Mouse (Mus musculus): ENCODE measurements around the gene Defa32.
"Not testable (repeated sequence)": the region's sequence is repeated elsewhere in the genome, so short reads cannot be mapped to it uniquely, and the experiment has no call there.

Defa32 gene

GRCm38 (mm10) chr8:21528732-21529131, at the start of gene Defa32:
Gene Defa32 (plus strand): TSS chr8:21529032.
- not testable (repeated sequence) for DNase-seq (ENCODE audit: low spot score in 2 of 2)

DNA sequence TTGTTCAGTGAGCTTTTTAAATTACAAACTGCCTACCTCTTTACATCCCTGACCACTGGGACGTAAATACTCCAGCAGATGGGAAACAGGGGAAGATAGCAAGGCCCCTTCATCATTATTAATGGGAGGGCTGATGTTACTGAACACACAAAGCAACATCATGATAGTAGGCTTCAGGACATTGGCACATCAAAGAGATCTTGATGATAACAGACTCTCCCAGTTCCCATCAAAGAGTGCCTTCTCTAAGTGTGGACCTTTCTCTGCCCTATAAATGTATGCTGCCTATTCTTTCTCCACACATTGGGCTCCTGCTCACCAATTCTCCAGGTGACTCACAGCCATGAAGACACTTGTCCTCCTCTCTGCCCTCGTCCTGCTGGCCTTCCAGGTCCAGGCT, 19.9 kb upstream of the Defa32 start, which contains the start of gene Defa20:
Defa20 (plus strand) TSS at position 301 of the 400 bp plus-strand sequence.
- DNase-seq (ENCODE audit: low spot score in 2 of 2) = not testable (repeated sequence)

GRCm38 (mm10) chr8:21565086-21565485, 36.3 kb downstream of the Defa32 start, which contains the start of gene Defa37:
Gene Defa37 (plus strand): TSS chr8:21565386.
- DNase-seq (ENCODE audit: low spot score in 2 of 2) = not testable (repeated sequence)

All from right cerebral cortex, postnatal 36 days (tissue).